Mouse (Mus musculus) kidney, postnatal 36 days (tissue): ENCODE data around the gene Bphl.

Experiments
- DNase-seq, 2 experiments: peaks; one replicate each; pipeline ENCODE4 v3.0.0; 2021 to 2022; ENCODE audit warnings: mixed read lengths in 2 of 2

Bphl gene

GRCm38 (mm10) chr13:34037172-34038055 lies at the start of gene Bphl:
TSS of gene Bphl (plus strand) at chr13:34037597.
- DNase-seq, result peak; percentile 98

GRCm38 (mm10) chr13:33989625-33990024 lies 47.8 kb upstream of the Bphl start:
- DNase-seq, result no peak

- DNase-seq, result peak; percentile 81 to 88
Observed at GRCm38 (mm10) chr13:33995197-33995596, 42.2 kb upstream of the Bphl start.

GRCm38 (mm10) chr13:34002058-34003006 lies 35.1 kb upstream of the Bphl start, which contains the start of the genes Ripk1 and Serpinb6a:
TSS of gene Ripk1 (plus strand) at chr13:34002363.
TSS of gene Serpinb6a (minus strand) at chr13:34002794.
- DNase-seq, result peak; percentile 92 to 96

- DNase-seq, result no peak
Observed at GRCm38 (mm10) chr13:34003058-34003457, 34.3 kb upstream of the Bphl start.

GRCm38 (mm10) chr13:34007234-34007633 lies 30.2 kb upstream of the Bphl start:
- no peak for DNase-seq

- DNase-seq, result no peak
Observed at GRCm38 (mm10) chr13:34016927-34017569, 20.3 kb upstream of the Bphl start.

- DNase-seq, result no peak
Observed at GRCm38 (mm10) chr13:34018521-34018920, 18.9 kb upstream of the Bphl start.

- no peak for DNase-seq
Observed at GRCm38 (mm10) chr13:34021998-34022397, 15.4 kb upstream of the Bphl start.

- no peak for DNase-seq
Observed at GRCm38 (mm10) chr13:34032041-34032440, 5.4 kb upstream of the Bphl start.

- DNase-seq, result peak; percentile 38 to 56
Observed at GRCm38 (mm10) chr13:34035424-34035823, 2.0 kb upstream of the Bphl start.

- DNase-seq, result no peak
Observed at GRCm38 (mm10) chr13:34036726-34037125, 671 bp upstream of the Bphl start.

- peak in 1 of 2 experiments; percentile 41 for DNase-seq
Observed at GRCm38 (mm10) chr13:34038056-34038432, 647 bp downstream of the Bphl start.

- peak; percentile 70 to 80 for DNase-seq
Observed at GRCm38 (mm10) chr13:34038901-34039341, 1.5 kb downstream of the Bphl start.

- DNase-seq, result peak in 1 of 2 experiments; percentile 64
Observed at GRCm38 (mm10) chr13:34040091-34040490, 2.7 kb downstream of the Bphl start.

- no peak for DNase-seq
Observed at GRCm38 (mm10) chr13:34043716-34044393, 6.5 kb downstream of the Bphl start.

- peak; percentile 79 to 89 for DNase-seq
Observed at GRCm38 (mm10) chr13:34045511-34046249, 8.3 kb downstream of the Bphl start.

- peak; percentile 92 to 95 for DNase-seq
Observed at GRCm38 (mm10) chr13:34046421-34047012, 9.1 kb downstream of the Bphl start.

- DNase-seq, result no peak
Observed at GRCm38 (mm10) chr13:34047526-34047925, 10.1 kb downstream of the Bphl start.

GRCm38 (mm10) chr13:34050479-34050878 lies 13.1 kb downstream of the Bphl start:
- no peak for DNase-seq

GRCm38 (mm10) chr13:34051692-34052091 lies 14.3 kb downstream of the Bphl start:
- no peak for DNase-seq
